In the genomic region with DNA sequence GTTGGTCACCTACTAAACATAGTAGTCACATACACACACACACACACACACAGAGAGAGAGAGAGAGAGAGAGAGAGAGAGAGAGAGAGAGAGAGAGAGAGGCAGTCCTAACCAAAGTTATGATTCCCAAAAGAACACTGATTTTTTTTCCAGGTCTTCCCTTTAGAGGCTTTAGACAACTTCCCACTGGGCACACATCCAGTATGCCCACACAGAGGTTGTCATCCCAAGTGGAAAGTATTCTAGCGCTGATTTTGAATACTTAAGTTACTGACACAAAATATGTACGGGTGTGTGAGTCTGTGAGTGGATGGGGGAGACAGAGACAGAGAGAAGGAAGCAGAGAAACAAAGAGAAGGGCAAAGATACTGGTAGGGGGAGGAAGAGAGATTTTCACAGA, we compare ENCODE assay signal across 12 mouse cellular contexts.
"Had no signal": no experiment of that assay in that cellular context is flagged by ENCODE, and none has a peak within 500 bp of the region (broad histone marks: within the 10 kb centered on the region; RNA-seq: fewer than 3 reads in every experiment).

No protein-coding gene starts in this region.

- DNase-seq: retina, postnatal 1 day; right cerebral cortex, adult 18-20 months; right cerebral cortex, postnatal 14 days; right cerebral cortex, postnatal 25 days; right cerebral cortex, postnatal 4 days; spleen, adult 18-20 months; thymus, adult 18-20 months; thymus, adult 2 months; thymus, postnatal 14 days; thymus, postnatal 25 days; thymus, postnatal 36 days; thymus, postnatal 4 days had no signal
